Mouse (Mus musculus): ENCODE measurements around the gene Necab3. TPM values are rescaled to one million over a fixed set of nuclear protein-coding genes. Genes with fewer than 3 reads are reported as not detected.

The Necab3 gene
- polyA plus RNA-seq, 1 experiment from 2014 or later: 23.6 TPM

DNA sequence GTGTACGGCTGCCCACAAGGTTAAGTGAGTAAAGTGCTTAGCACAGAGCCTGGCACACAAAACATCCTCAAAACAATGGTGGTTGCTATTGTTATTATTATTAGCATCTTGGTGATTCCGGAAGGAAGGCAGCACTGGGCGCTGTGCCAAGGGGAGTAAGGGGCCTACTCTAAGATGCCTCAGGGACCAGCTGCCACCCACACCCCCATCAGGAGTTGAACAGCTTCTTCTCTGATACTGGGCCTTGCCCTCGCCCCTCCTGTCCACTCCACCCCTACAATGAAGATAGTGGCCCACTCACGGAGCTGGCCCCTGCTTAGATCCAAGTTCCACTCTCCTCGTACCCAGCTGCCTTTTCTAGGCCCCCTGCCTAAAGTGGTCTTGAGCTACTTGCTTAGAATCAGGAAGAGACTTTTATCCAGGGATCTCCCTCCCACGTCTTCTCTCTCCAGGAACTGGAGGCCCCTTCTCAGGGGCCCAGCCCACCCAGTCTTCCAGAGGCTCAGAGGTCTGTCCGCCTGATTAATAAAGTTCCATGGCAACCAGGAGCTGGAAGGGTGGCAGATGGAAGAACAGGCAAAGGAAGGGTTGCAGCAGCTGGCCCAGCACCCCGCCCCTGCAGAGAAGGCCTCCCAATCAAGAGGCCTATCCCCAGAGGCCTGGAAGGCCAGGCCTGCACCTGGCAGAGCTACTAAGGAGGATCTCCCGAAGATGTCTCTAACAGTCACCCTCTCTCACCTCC, 9.8 kb upstream of the Necab3 start:
- ATAC-seq (peak; percentile 43), DNase-seq (ENCODE audit: low spot score) (peak; percentile 77)
- Histone ChIP-seq H3K27ac (ENCODE audit: low read depth, low read length) (peak overlapping the region; percentile 89), H3K36me3 (ENCODE audit: control insufficient read depth, insufficient read depth, low read length) (peaks cover 7% of the 10 kb centered on the region), H3K4me2 (ENCODE audit: low read length) (peak overlapping the region; percentile 89), H3K27me3 (replicated peaks; ENCODE audit: control insufficient read depth, insufficient read depth, low read length) (no peaks in the 10 kb centered on the region), H3K9ac (ENCODE audit: low read length) (peak overlapping the region; percentile 67), H3K9me3 (replicated peaks; ENCODE audit: control insufficient read depth, low read length) (no peaks in the 10 kb centered on the region), H3K4me1 (ENCODE audit: control insufficient read depth, insufficient read depth, low read length) (peaks cover 18% of the 10 kb centered on the region; the same call in 1 of the 2 replicates), H3K4me3 (ENCODE audit: low read depth, low read length) (peak overlapping the region; percentile 83)
- 5% methylated on average over 10 of the region's 10 CpGs for WGBS

DNA sequence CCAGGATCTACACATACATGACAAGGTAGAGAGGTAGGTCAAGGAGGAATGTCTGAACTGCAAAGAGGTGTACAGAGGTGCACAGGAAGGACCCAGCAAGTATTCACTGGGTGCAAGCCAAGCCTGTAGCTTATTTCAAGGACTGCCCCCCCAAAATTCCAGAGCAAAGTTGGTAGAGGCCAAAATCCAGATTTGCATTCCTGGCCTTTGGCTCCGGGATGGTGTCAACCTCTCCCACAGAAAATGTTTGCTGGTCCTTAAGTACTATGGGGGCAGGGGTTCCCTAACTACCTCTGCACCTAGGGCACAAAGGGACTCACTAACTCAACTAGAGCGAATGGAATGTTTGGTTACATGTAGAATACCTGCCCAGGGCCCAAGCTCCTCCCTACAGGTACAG, 9.1 kb upstream of the Necab3 start:
- Histone ChIP-seq H3K27me3 (replicated peaks; ENCODE audit: control insufficient read depth, insufficient read depth, low read length) (no peaks in the 10 kb centered on the region), H3K4me2 (ENCODE audit: low read length) (peak overlapping the region; percentile 89), H3K27ac (ENCODE audit: low read depth, low read length) (peak overlapping the region; percentile 89), H3K9ac (ENCODE audit: low read length) (peak overlapping the region; percentile 67; the same call in 1 of the 2 replicates), H3K4me3 (ENCODE audit: low read depth, low read length) (peak overlapping the region; percentile 83), H3K9me3 (replicated peaks; ENCODE audit: control insufficient read depth, low read length) (no peaks in the 10 kb centered on the region), H3K4me1 (ENCODE audit: control insufficient read depth, insufficient read depth, low read length) (peaks cover 18% of the 10 kb centered on the region; the same call in 1 of the 2 replicates), H3K36me3 (ENCODE audit: control insufficient read depth, insufficient read depth, low read length) (peaks cover 14% of the 10 kb centered on the region)
- WGBS: 75% methylated on average over 2 of the region's 2 CpGs
- ATAC-seq (no peak), DNase-seq (ENCODE audit: low spot score) (no peak)

DNA sequence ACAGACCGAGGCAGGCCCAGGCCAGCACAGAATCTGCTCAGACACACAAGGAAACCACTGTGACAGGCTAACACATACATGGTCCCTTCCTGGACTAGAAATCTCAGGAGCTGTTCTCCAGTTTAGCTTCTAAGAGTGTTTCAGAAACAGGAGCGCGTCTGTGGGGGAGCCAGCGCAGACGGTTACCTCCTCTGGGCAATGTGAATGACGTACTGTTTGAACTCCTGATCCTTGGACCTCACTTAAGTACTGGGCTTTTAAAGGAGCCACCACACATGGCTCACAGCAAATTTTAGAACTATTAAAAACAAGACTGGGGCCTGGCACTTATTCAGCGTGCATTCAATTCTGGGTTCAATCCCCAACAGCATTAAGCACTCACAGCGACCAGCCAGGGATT, 8.0 kb upstream of the Necab3 start:
- peaks cover 21% of the 10 kb centered on the region for H3K36me3 ChIP-seq (ENCODE audit: control insufficient read depth, insufficient read depth, low read length)
- H3K9me3 ChIP-seq (replicated peaks; ENCODE audit: control insufficient read depth, low read length): no peaks in the 10 kb centered on the region
- peak overlapping the region; percentile 14; the same call in 1 of the 2 replicates for H3K27ac ChIP-seq (ENCODE audit: low read depth, low read length)
- H3K4me2 ChIP-seq (ENCODE audit: low read length): peak overlapping the region; percentile 20; the same call in 1 of the 2 replicates
- peaks cover 18% of the 10 kb centered on the region; the same call in 1 of the 2 replicates for H3K4me1 ChIP-seq (ENCODE audit: control insufficient read depth, insufficient read depth, low read length)
- H3K4me3 ChIP-seq (ENCODE audit: low read depth, low read length): no peak overlapping the region
- peak overlapping the region; percentile 45; the same call in 1 of the 2 replicates for H3K9ac ChIP-seq (ENCODE audit: low read length)
- ATAC-seq (no peak), DNase-seq (ENCODE audit: low spot score) (no peak)
- 59% methylated on average over 8 of the region's 8 CpGs for WGBS
- H3K27me3 ChIP-seq (replicated peaks; ENCODE audit: control insufficient read depth, insufficient read depth, low read length): no peaks in the 10 kb centered on the region

DNA sequence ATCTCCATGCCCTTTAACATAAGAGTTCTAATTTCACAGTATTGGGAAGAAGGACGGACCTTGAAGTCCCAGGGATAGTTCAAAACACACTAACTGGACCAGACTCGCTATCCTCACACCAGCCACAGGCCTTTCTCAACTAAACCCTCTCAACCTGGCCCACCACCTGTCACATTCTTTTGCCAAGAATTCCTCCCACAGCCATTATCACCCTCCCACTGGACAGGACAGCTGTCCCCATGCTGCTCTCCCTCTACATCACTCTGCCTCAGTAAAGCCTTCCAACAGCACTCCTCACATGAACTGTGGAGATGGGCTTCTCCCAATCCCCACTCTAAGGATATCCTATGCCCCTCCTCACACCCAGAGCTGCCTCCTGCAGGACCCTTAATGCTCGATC, 6.9 kb upstream of the Necab3 start:
- H3K4me1 ChIP-seq (ENCODE audit: control insufficient read depth, insufficient read depth, low read length): peaks cover 18% of the 10 kb centered on the region; the same call in 1 of the 2 replicates
- H3K27me3 ChIP-seq (replicated peaks; ENCODE audit: control insufficient read depth, insufficient read depth, low read length): no peaks in the 10 kb centered on the region
- no peak for ATAC-seq
- peak overlapping the region; percentile 5; the same call in 1 of the 2 replicates for H3K27ac ChIP-seq (ENCODE audit: low read depth, low read length)
- H3K4me2 ChIP-seq (ENCODE audit: low read length): no peak overlapping the region
- H3K36me3 ChIP-seq (ENCODE audit: control insufficient read depth, insufficient read depth, low read length): peaks cover 31% of the 10 kb centered on the region
- WGBS: 73% methylated on average over 3 of the region's 3 CpGs
- no peak overlapping the region for H3K4me3 ChIP-seq (ENCODE audit: low read depth, low read length)
- 0 out of 2 replicates have a peak overlapping the region, but pooled peaks have one; percentile 32 for H3K9ac ChIP-seq (ENCODE audit: low read length)
- no peak for DNase-seq (ENCODE audit: low spot score)
- H3K9me3 ChIP-seq (replicated peaks; ENCODE audit: control insufficient read depth, low read length): no peaks in the 10 kb centered on the region

DNA sequence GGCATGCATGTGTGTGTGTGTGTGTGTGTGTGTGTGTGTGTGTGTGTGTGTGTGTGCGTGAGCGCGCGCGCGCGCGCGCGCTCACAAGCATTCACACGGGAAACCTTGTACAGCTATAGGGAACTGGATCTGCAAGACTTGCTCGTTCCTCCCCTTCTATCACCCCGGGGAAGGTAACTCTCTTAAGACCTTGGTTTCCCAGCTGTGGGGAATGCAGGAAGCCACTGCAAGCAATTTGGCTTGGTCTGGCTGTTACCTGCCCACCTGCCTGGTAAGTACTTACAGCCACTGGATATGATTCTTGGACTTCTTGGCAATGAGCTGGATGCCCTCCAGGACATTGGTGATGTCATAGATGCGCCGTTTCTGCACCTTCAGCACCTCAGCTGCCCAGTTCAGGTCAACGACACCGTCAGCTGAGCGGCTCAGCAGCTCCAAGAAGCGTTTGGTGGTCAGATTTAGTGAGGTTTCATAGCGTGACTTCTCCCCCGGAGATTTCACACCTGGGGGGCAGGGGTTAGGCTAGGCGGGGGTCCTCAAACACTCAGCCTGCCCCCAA, 5.0 kb upstream of the Necab3 start:
- DNase-seq (ENCODE audit: low spot score) (no peak), ATAC-seq (no peak)
- Histone ChIP-seq H3K27me3 (replicated peaks; ENCODE audit: control insufficient read depth, insufficient read depth, low read length) (no peaks in the 10 kb centered on the region), H3K4me3 (ENCODE audit: low read depth, low read length) (no peak overlapping the region), H3K9me3 (replicated peaks; ENCODE audit: control insufficient read depth, low read length) (no peaks in the 10 kb centered on the region), H3K27ac (ENCODE audit: low read depth, low read length) (no peak overlapping the region), H3K9ac (ENCODE audit: low read length) (no peak overlapping the region), H3K36me3 (ENCODE audit: control insufficient read depth, insufficient read depth, low read length) (peaks cover 36% of the 10 kb centered on the region), H3K4me2 (ENCODE audit: low read length) (no peak overlapping the region), H3K4me1 (ENCODE audit: control insufficient read depth, insufficient read depth, low read length) (peaks cover 19% of the 10 kb centered on the region; the same call in 1 of the 2 replicates)
- 94% methylated on average over 22 of the region's 22 CpGs for WGBS

DNA sequence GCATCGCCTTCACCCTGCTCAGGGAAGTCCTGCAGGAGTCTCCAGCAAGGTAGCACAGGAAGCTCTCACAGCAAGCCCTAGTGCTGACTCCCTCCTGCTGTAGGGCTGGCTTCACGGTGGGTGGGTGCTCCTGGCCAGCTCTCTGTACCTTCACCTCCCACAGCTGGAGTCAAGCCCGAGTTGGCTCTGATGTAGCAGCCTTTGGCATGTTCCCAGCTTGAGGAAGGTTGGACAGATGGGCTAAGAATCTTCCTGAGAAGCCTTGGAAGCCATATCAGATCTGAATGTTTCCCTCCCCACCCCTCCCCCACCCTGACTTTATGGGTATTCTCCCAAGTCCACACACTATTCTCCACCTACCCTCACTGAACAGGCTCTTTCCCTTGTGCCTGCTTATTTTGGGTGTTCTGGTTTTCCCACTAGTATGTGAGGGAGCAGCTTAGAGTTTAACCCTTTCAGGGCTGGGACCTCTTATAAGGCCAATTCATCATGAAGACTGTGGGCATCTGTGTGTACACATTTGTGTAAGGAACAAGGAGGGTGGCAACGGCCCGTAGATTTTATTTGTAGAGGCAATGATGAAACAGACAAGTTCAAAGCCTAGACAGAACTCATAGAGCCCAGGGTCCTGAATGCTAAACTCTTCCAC, 1.4 kb downstream of the Necab3 start:
- no peaks in the 10 kb centered on the region for H3K9me3 ChIP-seq (replicated peaks; ENCODE audit: control insufficient read depth, low read length)
- H3K4me2 ChIP-seq (ENCODE audit: low read length): peak overlapping the region; percentile 56
- peaks cover 19% of the 10 kb centered on the region for H3K36me3 ChIP-seq (ENCODE audit: control insufficient read depth, insufficient read depth, low read length)
- H3K4me3 ChIP-seq (ENCODE audit: low read depth, low read length): peak overlapping the region; percentile 35; the same call in 1 of the 2 replicates
- peak overlapping the region; percentile 13 for H3K9ac ChIP-seq (ENCODE audit: low read length)
- H3K27me3 ChIP-seq (replicated peaks; ENCODE audit: control insufficient read depth, insufficient read depth, low read length): no peaks in the 10 kb centered on the region
- peaks cover 20% of the 10 kb centered on the region for H3K4me1 ChIP-seq (ENCODE audit: control insufficient read depth, insufficient read depth, low read length)
- H3K27ac ChIP-seq (ENCODE audit: low read depth, low read length): peak overlapping the region; percentile 23; the same call in 1 of the 2 replicates
- ATAC-seq (no peak), DNase-seq (ENCODE audit: low spot score) (peak; percentile 46)
- WGBS: 48% methylated on average over 5 of the region's 5 CpGs

DNA sequence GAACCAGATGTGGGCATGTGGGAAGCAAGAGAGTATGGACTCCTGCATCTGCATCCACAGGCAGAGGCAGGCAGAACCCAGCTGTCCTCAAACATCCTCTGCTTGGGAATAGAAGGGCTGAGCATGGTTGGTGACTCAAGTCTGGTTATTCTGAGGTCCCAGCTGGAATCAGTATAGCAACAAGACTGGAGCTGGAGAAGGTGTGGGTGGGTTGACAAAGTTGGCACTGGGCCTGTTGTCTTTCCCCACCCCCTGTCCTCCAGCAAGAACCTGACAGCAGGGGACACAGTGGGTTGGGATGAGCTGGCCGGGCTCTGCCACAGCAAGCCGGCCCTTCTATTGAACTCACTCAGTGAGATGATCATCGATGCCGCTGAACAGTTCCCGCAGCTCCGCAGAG, 3.5 kb downstream of the Necab3 start:
- Histone ChIP-seq H3K27me3 (replicated peaks; ENCODE audit: control insufficient read depth, insufficient read depth, low read length) (no peaks in the 10 kb centered on the region), H3K36me3 (ENCODE audit: control insufficient read depth, insufficient read depth, low read length) (0 out of 2 replicates have a peak, but pooled peaks cover 2% of the 10 kb centered on the region), H3K9me3 (replicated peaks; ENCODE audit: control insufficient read depth, low read length) (no peaks in the 10 kb centered on the region), H3K4me2 (ENCODE audit: low read length) (no peak overlapping the region), H3K9ac (ENCODE audit: low read length) (no peak overlapping the region), H3K4me3 (ENCODE audit: low read depth, low read length) (no peak overlapping the region), H3K4me1 (ENCODE audit: control insufficient read depth, insufficient read depth, low read length) (peaks cover 28% of the 10 kb centered on the region), H3K27ac (ENCODE audit: low read depth, low read length) (peak overlapping the region; percentile 5; the same call in 1 of the 2 replicates)
- DNase-seq (ENCODE audit: low spot score): no peak
- 80% methylated on average over 6 of the region's 6 CpGs for WGBS
- no peak for ATAC-seq

DNA sequence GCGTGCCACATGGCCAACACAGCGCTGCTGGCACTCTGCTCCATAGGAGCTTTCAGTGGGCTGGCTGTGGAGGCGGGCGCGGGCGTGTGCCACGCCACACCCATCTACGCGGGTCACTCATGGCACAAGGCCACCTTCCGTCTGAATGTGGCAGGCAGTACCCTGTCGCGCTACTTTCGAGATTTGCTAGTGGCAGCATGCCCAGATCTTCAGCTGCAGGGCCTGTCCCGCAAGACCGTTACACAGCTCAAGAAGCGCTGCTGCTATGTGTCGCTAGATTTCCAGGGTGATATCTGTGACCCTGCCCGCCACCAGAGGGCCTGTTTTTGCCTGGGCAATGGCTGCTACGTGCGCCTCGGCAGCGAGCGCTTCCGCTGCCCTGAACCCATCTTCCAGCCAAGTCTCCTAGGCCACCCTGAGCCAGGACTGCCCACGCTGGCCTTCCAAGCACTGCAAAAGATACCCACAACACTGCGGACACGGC, 6.2 kb downstream of the Necab3 start:
- H3K36me3 ChIP-seq (ENCODE audit: control insufficient read depth, insufficient read depth, low read length): no peaks in the 10 kb centered on the region
- H3K4me2 ChIP-seq (ENCODE audit: low read length): peak overlapping the region; percentile 37
- ATAC-seq: peak; percentile 71
- no peaks in the 10 kb centered on the region for H3K27me3 ChIP-seq (replicated peaks; ENCODE audit: control insufficient read depth, insufficient read depth, low read length)
- no peak overlapping the region for H3K4me3 ChIP-seq (ENCODE audit: low read depth, low read length)
- peaks cover 27% of the 10 kb centered on the region for H3K4me1 ChIP-seq (ENCODE audit: control insufficient read depth, insufficient read depth, low read length)
- H3K27ac ChIP-seq (ENCODE audit: low read depth, low read length): peak overlapping the region; percentile 60; the same call in 1 of the 2 replicates
- 0 out of 2 replicates have a peak overlapping the region, but pooled peaks have one; percentile 17 for H3K9ac ChIP-seq (ENCODE audit: low read length)
- peak; percentile 86 for DNase-seq (ENCODE audit: low spot score)
- WGBS: 16% methylated on average over 27 of the region's 27 CpGs
- H3K9me3 ChIP-seq (replicated peaks; ENCODE audit: control insufficient read depth, low read length): no peaks in the 10 kb centered on the region

Measured in forebrain, embryonic 14.5 days (tissue).